Mouse (Mus musculus): Measurements from ENCODE around the gene Tas2r103. TPM values are rescaled to one million over a fixed set of nuclear protein-coding genes. Genes with fewer than 3 reads are reported as not detected.

The Tas2r103 gene
- not detected in 2 replicates for polyA plus RNA-seq (2015; fragmentation: Nextera tagmentation; extraction: Ambion mirVana)

DNA sequence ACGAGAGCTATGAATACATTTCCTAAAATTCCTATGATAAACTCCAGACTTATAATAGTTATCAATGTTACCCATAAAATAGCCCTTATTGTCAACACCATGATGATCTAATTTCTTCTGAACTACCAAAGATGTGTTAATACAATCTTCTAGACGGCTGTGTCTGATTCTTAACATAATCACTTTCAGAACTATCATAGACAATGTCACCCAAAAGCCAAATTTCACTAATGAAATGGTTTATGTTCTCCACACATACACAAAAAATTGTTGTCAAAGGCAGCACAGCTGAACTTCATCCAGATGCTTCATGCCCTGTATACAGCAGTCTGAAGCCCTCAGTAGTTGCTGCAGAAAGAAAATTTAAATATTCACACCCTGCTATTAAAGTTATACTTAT, at the start of gene Tas2r103:
Gene Tas2r103 (minus strand): TSS at position 101 of the 400 bp plus-strand sequence.
- H3K9me3 ChIP-seq = no peaks in the 10 kb centered on the region
- no peak for ATAC-seq (ENCODE audit: extremely low read depth, insufficient number of reproducible peaks, low FRiP score, low TSS enrichment)
- no peak within 1 kb of the TSS for H3K27ac ChIP-seq (replicated peaks)
- no peak within 1 kb of the TSS for H3K4me2 ChIP-seq
- H3K4me1 ChIP-seq = no peaks in the 10 kb centered on the region
- no peak within 1 kb of the TSS for H3K4me3 ChIP-seq
- no peaks in the 10 kb centered on the region for H3K36me3 ChIP-seq
- H3K9ac ChIP-seq = no peak within 1 kb of the TSS
- 64% methylated on average over 2 of the region's 2 CpGs for WGBS
- no peaks in the 10 kb centered on the region for H3K27me3 ChIP-seq (replicated peaks)

DNA sequence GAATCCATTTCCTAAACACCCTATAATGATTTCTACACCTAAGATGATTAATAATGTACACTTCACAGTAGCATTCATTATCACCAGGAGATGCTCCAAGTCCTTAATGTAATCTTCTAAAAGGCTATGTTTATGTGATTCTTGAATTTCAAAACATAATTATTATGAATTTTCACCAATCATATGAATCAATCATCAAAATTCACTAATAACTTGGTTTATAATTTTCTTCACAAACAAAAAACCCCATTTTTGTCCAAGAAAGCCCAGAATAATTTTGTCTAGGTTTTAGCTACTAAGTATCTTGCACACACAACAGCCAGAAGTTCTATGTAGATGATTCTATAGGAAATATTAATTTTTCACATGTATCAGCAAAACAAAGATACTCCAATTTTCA, 18.8 kb upstream of the Tas2r103 start, which contains the start of gene Tas2r140:
Gene Tas2r140 (minus strand): TSS at position 101 of the 400 bp plus-strand sequence.
- H3K36me3 ChIP-seq = no peaks in the 10 kb centered on the region
- H3K4me3 ChIP-seq = no peak within 1 kb of the TSS
- H3K27me3 ChIP-seq (replicated peaks) = no peaks in the 10 kb centered on the region
- H3K4me2 ChIP-seq = no peak within 1 kb of the TSS
- no peaks in the 10 kb centered on the region for H3K9me3 ChIP-seq
- ATAC-seq (ENCODE audit: extremely low read depth, insufficient number of reproducible peaks, low FRiP score, low TSS enrichment) = no peak
- H3K4me1 ChIP-seq = no peaks in the 10 kb centered on the region
- H3K27ac ChIP-seq (replicated peaks) = no peak within 1 kb of the TSS
- H3K9ac ChIP-seq = no peak within 1 kb of the TSS

Other genes with a start within 250 kb of the Tas2r103 start
- gene Tas2r117, start 234.3 kb downstream of the Tas2r103 start, polyA plus RNA-seq (2015; fragmentation: Nextera tagmentation; extraction: Ambion mirVana) = not detected in 2 replicates
- not detected in 2 replicates for gene Tas2r123, start 190.0 kb downstream of the Tas2r103 start, polyA plus RNA-seq (2015; fragmentation: Nextera tagmentation; extraction: Ambion mirVana)
- not detected in 2 replicates for gene Tas2r116, start 181.7 kb downstream of the Tas2r103 start, polyA plus RNA-seq (2015; fragmentation: Nextera tagmentation; extraction: Ambion mirVana)
- gene Tas2r110, start 169.1 kb downstream of the Tas2r103 start, polyA plus RNA-seq (2015; fragmentation: Nextera tagmentation; extraction: Ambion mirVana) = not detected in 2 replicates
- gene Tas2r113, start 144.1 kb downstream of the Tas2r103 start, polyA plus RNA-seq (2015; fragmentation: Nextera tagmentation; extraction: Ambion mirVana) = not detected in 2 replicates
- not detected in 2 replicates for gene Tas2r125, start 127.5 kb downstream of the Tas2r103 start, polyA plus RNA-seq (2015; fragmentation: Nextera tagmentation; extraction: Ambion mirVana)
- not detected in 2 replicates for gene Tas2r129, start 86.0 kb downstream of the Tas2r103 start, polyA plus RNA-seq (2015; fragmentation: Nextera tagmentation; extraction: Ambion mirVana)
- gene Tas2r131, start 79.2 kb downstream of the Tas2r103 start, polyA plus RNA-seq (2015; fragmentation: Nextera tagmentation; extraction: Ambion mirVana) = not detected in 2 replicates
- not detected in 2 replicates for gene Tas2r109, start 56.1 kb downstream of the Tas2r103 start, polyA plus RNA-seq (2015; fragmentation: Nextera tagmentation; extraction: Ambion mirVana)
- gene Tas2r140, start 18.7 kb upstream of the Tas2r103 start, polyA plus RNA-seq (2015; fragmentation: Nextera tagmentation; extraction: Ambion mirVana) = not detected in 2 replicates
- gene Smim10l1, start 67.8 kb upstream of the Tas2r103 start, polyA plus RNA-seq (2015; fragmentation: Nextera tagmentation; extraction: Ambion mirVana) = 63.7 and 69.6 TPM in 2 replicates

Measured in heart, embryonic 13.5 days (tissue).